Mouse (Mus musculus) hindbrain, embryonic 15.5 days (tissue): ENCODE results near the gene Bloc1s2. TPM values are rescaled to one million over a fixed set of nuclear protein-coding genes. Genes with fewer than 3 reads are reported as not detected.

Source experiments
- polyA plus RNA-seq: library from polyadenylated mRNA; unstranded; fragments of >200 nt; fragmentation: Nextera tagmentation; extraction: Ambion mirVana; gene quantifications from 2 replicates; pipeline ENCODE4 v1.2.1, GENCODE M21; 2015

Gene Bloc1s2
- polyA plus RNA-seq, 1 experiment from 2014 or later: 158 TPM

Other genes starting within 250 kb of the Bloc1s2 start
- 8.4 and 9.1 TPM in 2 replicates for gene Dnmbp, start 206.3 kb downstream of the Bloc1s2 start, polyA plus RNA-seq
- 0.25 and 0.26 TPM in 2 replicates for gene Cpn1, start 159.9 kb downstream of the Bloc1s2 start, polyA plus RNA-seq
- gene Cyp2c23, start 117.2 kb downstream of the Bloc1s2 start, polyA plus RNA-seq: 0.13 TPM in 1 of 2 replicates, not detected in the other
- 21.6 and 22.9 TPM in 2 replicates for gene Erlin1, start 76.7 kb downstream of the Bloc1s2 start, polyA plus RNA-seq
- gene Chuk, start 39.0 kb downstream of the Bloc1s2 start, polyA plus RNA-seq: 58.4 and 60.0 TPM in 2 replicates
- gene Cwf19l1, start 10.6 kb downstream of the Bloc1s2 start, polyA plus RNA-seq: 29.8 and 30.1 TPM in 2 replicates
- gene Pkd2l1, start 46.0 kb upstream of the Bloc1s2 start, polyA plus RNA-seq: 0.29 and 0.67 TPM in 2 replicates
- 5.0 and 6.7 TPM in 2 replicates for gene Scd3, start 56.8 kb upstream of the Bloc1s2 start, polyA plus RNA-seq
- 288 and 295 TPM in 2 replicates for gene Scd2, start 147.2 kb upstream of the Bloc1s2 start, polyA plus RNA-seq
- 0.10 and 0.12 TPM in 2 replicates for gene Scd4, start 186.6 kb upstream of the Bloc1s2 start, polyA plus RNA-seq